8 mouse cellular contexts compared by ENCODE assay signal in genomic region chr3:103392613-103393258, GRCm38 (mm10).
DNase-seq lines count a peak whose midpoint lies in the region; ATAC-seq lines count a peak whose summit lies in the region.

No protein-coding gene starts in this region.

- no peak overlapping the region for H3K27ac ChIP-seq in embryonic facial prominence, embryonic 12.5 days
- H3K27ac ChIP-seq in hindbrain, embryonic 10.5 days = peak overlapping the region; percentile 67
- H3K27ac ChIP-seq in midbrain, embryonic 15.5 days = no peak overlapping the region

- DNase-seq in layer of hippocampus, adult 18-20 months (ENCODE audit: low spot score in 2 of 2) = peak; percentile 16 to 60
- DNase-seq in layer of hippocampus, adult 9-11 months = no peak
- DNase-seq in ZHBTc4 (ENCODE audit: low read depth, low spot score) = peak; percentile 54
- DNase-seq in hindbrain, embryonic 10.5 days (ENCODE audit: low spot score) = peak; percentile 34
- peak; percentile 46 to 60 for DNase-seq in left cerebral cortex, postnatal 14 days (ENCODE audit: low spot score in 2 of 2)

- WGBS in embryonic facial prominence, embryonic 12.5 days = 4% methylated on average over 3 of the region's 3 CpGs
- WGBS in hindbrain, embryonic 10.5 days = 4% methylated on average over 3 of the region's 3 CpGs
- WGBS in midbrain, embryonic 15.5 days = 3% methylated on average over 3 of the region's 3 CpGs

- H3K4me3 ChIP-seq in embryonic facial prominence, embryonic 12.5 days = no peak overlapping the region
- H3K4me3 ChIP-seq in hindbrain, embryonic 10.5 days = no peak overlapping the region
- H3K4me3 ChIP-seq in midbrain, embryonic 15.5 days = no peak overlapping the region

- no peak overlapping the region for H3K9ac ChIP-seq in embryonic facial prominence, embryonic 12.5 days
- H3K9ac ChIP-seq in midbrain, embryonic 15.5 days = no peak overlapping the region

- H3K4me2 ChIP-seq in embryonic facial prominence, embryonic 12.5 days (replicated peaks) = no peak overlapping the region
- no peak overlapping the region for H3K4me2 ChIP-seq in midbrain, embryonic 15.5 days

- no peaks in the 10 kb centered on the region for H3K9me3 ChIP-seq in embryonic facial prominence, embryonic 12.5 days
- H3K9me3 ChIP-seq in hindbrain, embryonic 10.5 days = no peaks in the 10 kb centered on the region
- no peaks in the 10 kb centered on the region for H3K9me3 ChIP-seq in midbrain, embryonic 15.5 days

- H3K4me1 ChIP-seq in embryonic facial prominence, embryonic 12.5 days = 0 out of 2 replicates have a peak, but pooled peaks cover 6% of the 10 kb centered on the region
- peaks cover 12% of the 10 kb centered on the region for H3K4me1 ChIP-seq in hindbrain, embryonic 10.5 days (replicated peaks)
- H3K4me1 ChIP-seq in midbrain, embryonic 15.5 days = peaks cover 3% of the 10 kb centered on the region; the same call in 1 of the 2 replicates

- intact Hi-C loops in left cerebral cortex, postnatal 14 days (cut with DNase I) = loop anchor here (1.0 kb wide), 1 partner anchor 346 kb away; the partner anchor contains the start of gene Olfml3

- H3K27me3 ChIP-seq in embryonic facial prominence, embryonic 12.5 days = no peaks in the 10 kb centered on the region
- H3K27me3 ChIP-seq in hindbrain, embryonic 10.5 days (ENCODE audit: insufficient read depth, poor library complexity, severe bottlenecking) = 0 out of 2 replicates have a peak, but pooled peaks cover 7% of the 10 kb centered on the region
- H3K27me3 ChIP-seq in midbrain, embryonic 15.5 days (replicated peaks) = no peaks in the 10 kb centered on the region

- no peaks in the 10 kb centered on the region for H3K36me3 ChIP-seq in embryonic facial prominence, embryonic 12.5 days
- no peaks in the 10 kb centered on the region for H3K36me3 ChIP-seq in hindbrain, embryonic 10.5 days
- H3K36me3 ChIP-seq in midbrain, embryonic 15.5 days (replicated peaks) = no peaks in the 10 kb centered on the region

- peak; percentile 81; the same call in 1 of the 2 replicates for ATAC-seq in embryonic facial prominence, embryonic 12.5 days (ENCODE audit: insufficient number of reproducible peaks, insufficient read depth, low FRiP score, low TSS enrichment)
- ATAC-seq in midbrain, embryonic 15.5 days (replicated peaks) = peak; percentile 94
- no peak for ATAC-seq in activated CD4-positive, CD25-positive, alpha-beta regulatory T cell, adult 4 months
